Mouse (Mus musculus): ENCODE results near the gene Synj2.

The Synj2 gene

GRCm38 (mm10) chr17:5941230-5942043 is at the start of gene Synj2:
Synj2 (plus strand) TSS chr17:5941280.
- DNase-seq: peak; percentile 96

DNA sequence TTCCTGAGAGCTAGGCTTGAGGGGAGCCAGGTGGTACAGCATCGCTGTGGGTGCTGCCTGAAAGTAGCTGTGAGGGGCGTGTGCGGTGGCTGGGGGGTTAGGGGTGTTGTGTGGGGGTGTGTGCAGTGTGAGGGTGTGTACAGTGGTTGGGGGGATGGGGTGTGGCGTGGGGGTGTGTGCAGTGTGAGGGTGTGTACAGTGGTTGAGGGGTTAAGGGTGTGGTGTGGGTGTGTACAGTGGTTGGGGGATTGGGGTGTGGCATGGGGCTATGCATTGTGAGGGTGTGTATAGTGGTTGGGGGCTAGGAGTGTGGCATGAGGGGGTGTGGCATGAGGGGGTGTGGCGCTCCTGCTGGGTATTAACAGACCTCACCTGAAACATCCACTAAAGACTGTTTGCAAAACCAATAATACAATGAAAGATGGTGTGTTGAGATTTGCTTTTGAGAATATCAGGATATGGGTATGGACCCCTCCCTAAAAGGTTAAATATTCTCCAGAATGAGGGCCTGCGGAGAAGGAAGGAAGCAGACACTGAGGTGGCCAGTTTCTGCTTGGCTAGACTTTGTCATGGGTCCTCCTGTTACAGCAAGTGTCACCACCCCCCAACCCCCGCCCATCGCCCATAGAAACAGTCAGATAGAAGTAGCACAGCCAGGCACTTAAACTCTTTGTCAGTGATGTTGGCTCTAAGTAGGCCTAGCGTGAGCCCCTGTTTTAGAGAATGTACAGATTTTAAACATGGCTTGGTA is 49.0 kb upstream of the Synj2 start:
- DNase-seq: peak; percentile 84

- DNase-seq: peak; percentile 88
Measured at GRCm38 (mm10) chr17:5893092-5893491, 48.0 kb upstream of the Synj2 start.

GRCm38 (mm10) chr17:5893574-5894148 is 47.4 kb upstream of the Synj2 start:
- DNase-seq: peak; percentile 50

- DNase-seq: peak; percentile 28
Measured at GRCm38 (mm10) chr17:5896066-5896465, 45.0 kb upstream of the Synj2 start.

DNA sequence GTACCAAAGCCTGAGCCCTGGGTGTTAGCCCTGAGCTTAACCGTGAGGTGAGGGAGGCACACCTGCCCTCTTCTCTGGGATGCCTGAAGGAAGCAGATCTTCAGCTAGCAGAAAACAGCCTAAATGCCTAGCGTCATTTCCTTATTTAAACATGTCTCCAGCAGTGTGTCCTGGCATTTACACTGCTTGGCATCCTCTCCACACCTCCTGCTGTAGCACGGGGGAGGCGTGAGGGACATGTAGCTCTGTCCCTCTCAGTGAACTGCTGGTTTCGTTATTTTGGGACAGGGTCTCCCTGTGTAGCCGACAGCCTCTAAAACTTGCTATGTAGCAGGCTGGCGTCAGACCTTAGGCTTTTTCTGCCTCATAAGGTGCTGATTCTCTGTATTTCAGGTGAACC is 44.5 kb upstream of the Synj2 start:
- DNase-seq: peak; percentile 30

DNA sequence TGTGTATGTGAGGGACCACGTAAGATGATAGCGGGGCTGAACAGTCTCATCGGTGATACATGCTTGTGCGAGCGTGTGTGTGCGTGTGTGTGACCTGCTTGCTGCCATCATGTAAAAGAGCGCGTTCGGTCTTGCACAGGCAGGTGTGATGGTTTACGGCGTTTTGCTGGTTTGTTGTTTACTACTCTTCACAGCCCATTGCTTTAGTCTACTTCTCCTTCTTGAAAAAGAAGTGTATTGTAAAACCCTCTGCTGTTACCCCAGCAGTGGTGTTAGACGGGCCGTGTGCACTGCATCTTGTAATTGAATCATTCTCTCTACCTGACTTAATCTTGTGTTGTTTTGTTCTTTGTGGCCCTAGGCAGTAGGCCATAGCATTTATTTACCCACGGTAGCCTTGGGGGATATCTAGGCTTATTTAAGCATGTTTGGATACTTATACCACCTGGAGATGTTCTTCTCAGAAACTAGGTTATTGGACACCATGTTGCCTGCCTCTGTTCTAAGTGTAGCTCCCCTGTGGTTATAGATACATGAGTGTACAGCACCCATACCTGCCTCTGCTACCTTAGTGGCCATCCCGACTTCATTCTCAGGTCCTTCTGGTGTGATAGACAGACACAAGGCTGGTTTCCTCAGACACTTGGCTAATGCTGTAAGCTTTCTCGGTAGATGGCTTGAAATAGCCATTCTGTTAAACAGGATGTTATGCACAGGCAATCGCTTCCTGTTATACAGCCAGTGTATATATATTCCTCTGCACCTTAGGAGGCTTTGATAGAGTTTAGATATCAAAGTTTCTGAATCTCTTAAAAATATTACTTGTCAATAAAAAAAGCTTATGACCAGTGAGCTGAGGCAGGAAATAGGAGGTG is 43.5 kb upstream of the Synj2 start:
- DNase-seq: peak; percentile 85

GRCm38 (mm10) chr17:5899251-5899650 is 41.8 kb upstream of the Synj2 start:
- peak; percentile 86 for DNase-seq

DNA sequence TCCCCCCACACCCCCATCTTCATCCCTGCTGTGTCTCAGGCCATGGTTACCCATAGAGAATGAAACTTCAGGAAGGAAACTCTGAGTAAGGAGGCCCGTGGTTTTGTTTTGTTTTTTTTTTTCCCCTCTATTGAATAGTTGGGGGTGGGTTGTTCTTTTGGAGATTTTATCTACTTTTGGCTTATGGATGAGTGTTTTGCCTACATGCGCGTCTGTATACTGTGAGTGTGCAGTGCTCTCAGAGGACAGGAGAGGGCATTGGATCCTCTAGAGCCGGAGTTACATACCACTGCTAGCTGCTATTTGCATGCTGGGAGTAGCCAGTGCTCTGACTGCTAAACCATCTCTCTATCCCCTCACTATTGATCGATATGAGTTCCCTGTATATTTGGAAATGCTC is 39.7 kb upstream of the Synj2 start:
- DNase-seq: peak; percentile 82

- DNase-seq: peak; percentile 80
Measured at GRCm38 (mm10) chr17:5903630-5904301, 37.3 kb upstream of the Synj2 start.

DNA sequence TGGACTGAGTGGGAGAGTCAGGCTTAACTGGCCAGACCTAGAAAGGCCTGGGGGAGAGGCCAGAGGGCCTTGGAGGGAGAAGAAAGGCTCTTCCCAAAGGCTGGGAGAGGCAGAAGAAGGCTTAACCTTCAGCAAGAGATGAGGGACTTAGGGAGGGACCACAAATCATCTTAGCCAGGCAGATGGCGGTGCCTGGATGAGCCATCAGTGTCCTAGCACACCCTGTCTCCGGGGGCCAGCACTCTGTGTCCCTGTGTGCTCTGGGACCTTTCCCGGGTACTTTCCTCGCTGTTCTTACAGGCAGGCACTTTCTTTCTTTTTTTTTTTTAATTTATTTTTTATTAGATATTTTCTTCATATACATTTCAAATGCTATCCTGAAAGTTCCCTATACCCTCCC is 31.4 kb upstream of the Synj2 start:
- DNase-seq: no peak

- no peak for DNase-seq
Measured at GRCm38 (mm10) chr17:5911591-5911990, 29.5 kb upstream of the Synj2 start.

DNA sequence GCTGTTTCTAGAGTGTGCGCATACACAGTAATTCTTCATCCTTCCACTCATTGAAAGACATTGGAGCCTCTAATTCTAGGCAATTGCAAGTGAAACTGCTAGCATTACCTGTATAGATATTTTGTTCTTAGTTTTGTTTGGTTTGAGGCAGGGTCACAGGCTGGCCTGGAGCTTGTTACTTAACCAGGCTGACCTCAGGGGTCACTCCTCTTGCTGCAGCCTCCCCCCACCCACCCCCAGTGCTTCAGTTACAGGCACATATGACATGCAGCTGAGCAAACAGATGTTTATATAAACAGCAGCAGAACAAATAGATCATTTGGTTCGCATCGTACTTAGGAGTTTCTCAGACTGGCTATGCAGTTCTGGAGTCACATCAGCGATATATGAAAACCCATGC is 28.3 kb upstream of the Synj2 start:
- no peak for DNase-seq

GRCm38 (mm10) chr17:5914217-5914616 is 26.9 kb upstream of the Synj2 start:
- DNase-seq: peak; percentile 95

- no peak for DNase-seq
Measured at GRCm38 (mm10) chr17:5921954-5922353, 19.1 kb upstream of the Synj2 start.

GRCm38 (mm10) chr17:5923281-5923680 is 17.8 kb upstream of the Synj2 start:
- no peak for DNase-seq

DNA sequence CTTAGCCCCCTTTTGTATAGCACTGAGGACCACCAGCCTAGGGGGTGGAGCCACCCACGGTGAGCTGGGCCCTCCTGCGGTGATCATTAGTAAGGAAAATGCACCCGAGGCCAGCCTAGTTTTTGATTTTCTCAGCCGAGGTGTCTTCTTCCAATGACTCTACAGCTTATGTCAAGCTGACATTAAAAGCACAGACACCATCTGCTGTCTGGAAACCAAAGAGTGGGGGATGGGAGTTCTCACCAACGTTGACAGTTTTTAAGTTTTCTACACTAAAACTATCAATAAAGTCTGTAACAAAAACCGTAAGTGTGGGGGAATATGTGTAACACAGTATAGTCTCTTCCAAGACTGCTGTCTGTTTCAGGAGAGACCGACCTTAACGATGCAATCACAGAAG is 16.8 kb upstream of the Synj2 start:
- no peak for DNase-seq

GRCm38 (mm10) chr17:5926710-5927109 is 14.4 kb upstream of the Synj2 start:
- DNase-seq: no peak

- no peak for DNase-seq
Measured at GRCm38 (mm10) chr17:5929031-5929430, 12.0 kb upstream of the Synj2 start.

- no peak for DNase-seq
Measured at GRCm38 (mm10) chr17:5932161-5932560, 8.9 kb upstream of the Synj2 start.

- DNase-seq: peak; percentile 98
Measured at GRCm38 (mm10) chr17:5934554-5935324, 6.3 kb upstream of the Synj2 start.
